Mouse (Mus musculus) embryonic facial prominence, embryonic 10.5 days (tissue): ENCODE data around the gene Strip1. TPM values are rescaled to one million over a fixed set of nuclear protein-coding genes. Genes with fewer than 3 reads are reported as not detected.

Experiments
- DNase-seq: peaks from one replicate; pipeline ENCODE4 v3.0.0-alpha.2; 2017; ENCODE audit warnings: low spot score
- H3K27ac ChIP-seq: fragments of 300-500 bp; sonication (generic); replicated peaks from 2 replicates; pipeline ENCODE4 v1.5.1; 2016; ENCODE audit warnings: mild to moderate bottlenecking
- H3K27me3 ChIP-seq: fragments of 300-500 bp; sonication (generic); replicated peaks from 2 replicates; pipeline ENCODE4 v1.6.1; 2016; ENCODE audit warnings: low read depth, mild to moderate bottlenecking; ENCODE audit not compliant: poor library complexity, severe bottlenecking
- H3K36me3 ChIP-seq: fragments of 300-500 bp; sonication (generic); replicated peaks from 2 replicates; pipeline ENCODE4 v1.6.1; 2016; ENCODE audit warnings: mild to moderate bottlenecking, moderate library complexity
- H3K4me1 ChIP-seq: fragments of 300-500 bp; sonication (generic); 2 replicates; pipeline ENCODE4 v1.6.1; 2016
- H3K4me3 ChIP-seq: fragments of 300-500 bp; sonication (generic); 2 replicates; pipeline ENCODE4 v1.5.1; 2016; ENCODE audit warnings: mild to moderate bottlenecking, moderate library complexity
- H3K9me3 ChIP-seq: fragments of 300-500 bp; sonication (generic); 2 replicates; pipeline ENCODE4 v1.6.1; 2016; ENCODE audit warnings: mild to moderate bottlenecking
- WGBS: fragments of 180-500 bp; shearing (Covaris S2); methylation state at CpG from one replicate; pipeline ENCODE4 v1.1.7; 2016; 5-methylcytosine and 5-hydroxymethylcytosine counted together
- polyA plus RNA-seq: library from polyadenylated mRNA; unstranded; fragments of >200 nt; fragmentation: Nextera tagmentation; extraction: Ambion mirVana; gene quantifications from 2 replicates; pipeline ENCODE4 v1.2.1, GENCODE M21; 2016

Strip1 gene
- polyA plus RNA-seq, 1 experiment from 2014 or later = 70.0 TPM

DNA sequence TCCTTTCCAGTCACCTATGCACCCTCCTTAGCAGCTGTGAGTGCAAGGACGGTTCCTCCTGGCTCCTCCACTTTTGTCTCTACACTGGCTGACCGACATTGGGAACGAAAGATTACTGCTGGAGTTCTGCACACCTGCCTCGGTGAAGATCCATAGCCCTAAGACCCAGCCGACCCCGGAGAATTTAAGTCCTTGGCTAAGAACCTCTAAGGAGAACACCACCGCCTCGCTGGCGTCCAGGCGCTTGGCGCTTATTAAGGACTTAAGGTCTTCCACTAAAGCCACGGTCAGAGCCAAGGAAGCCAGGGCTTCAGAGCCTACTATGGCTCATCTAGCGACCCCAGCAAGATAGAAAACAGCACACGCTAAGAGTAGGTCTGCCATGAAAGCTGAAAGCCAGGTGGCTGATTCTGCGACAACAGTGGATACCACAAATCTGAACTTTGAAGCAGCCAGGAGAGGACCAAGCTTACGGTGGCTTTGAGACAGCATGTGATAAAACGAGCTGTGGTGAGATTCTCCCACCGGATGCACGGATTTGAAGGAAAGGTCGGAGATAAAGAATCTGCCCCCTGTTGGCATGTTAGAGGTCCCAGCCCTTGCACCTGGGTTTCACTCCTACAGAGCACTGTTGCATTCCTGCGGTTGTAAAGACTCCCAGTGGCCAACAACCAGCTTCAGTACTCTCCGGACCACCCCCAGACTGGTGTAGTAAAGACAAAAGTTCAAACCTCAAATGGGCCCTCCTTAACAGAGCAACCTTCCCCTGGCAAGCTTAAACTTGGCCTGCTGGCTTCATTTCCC, 33.7 kb downstream of the Strip1 start:
- Histone ChIP-seq H3K36me3 (peaks cover 26% of the 10 kb centered on the region; the same call in 1 of the 2 replicates), H3K4me3 (peak overlapping the region; percentile 71), H3K27ac (peak overlapping the region; percentile 92), H3K4me1 (peaks cover 63% of the 10 kb centered on the region), H3K27me3 (peaks cover 99% of the 10 kb centered on the region), H3K9me3 (no peaks in the 10 kb centered on the region)
- 2% methylated on average over 22 of the region's 22 CpGs for WGBS
- peak; percentile 53 for DNase-seq

DNA sequence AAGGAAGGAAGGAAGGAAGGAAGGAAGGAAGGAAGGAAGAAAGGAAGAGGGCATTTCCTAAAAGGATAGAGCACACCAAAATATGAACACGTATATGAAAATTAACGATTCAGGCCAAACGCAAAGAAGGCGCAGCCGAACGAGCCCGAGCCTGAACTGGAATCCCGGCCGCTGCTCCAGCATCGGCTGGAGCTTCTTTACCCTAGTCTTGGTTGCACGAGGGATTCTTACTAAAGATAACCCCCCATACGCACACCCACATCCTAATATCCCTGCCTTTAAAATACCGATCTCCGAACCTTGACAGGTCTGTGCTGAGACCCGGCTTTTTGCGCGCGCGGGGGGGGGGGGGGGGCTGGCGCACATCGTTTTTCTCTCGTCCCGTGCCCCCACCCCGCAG, 34.4 kb downstream of the Strip1 start:
- Histone ChIP-seq H3K9me3 (no peaks in the 10 kb centered on the region), H3K27ac (peak overlapping the region; percentile 92), H3K36me3 (peaks cover 20% of the 10 kb centered on the region; the same call in 1 of the 2 replicates), H3K27me3 (peaks cover 100% of the 10 kb centered on the region), H3K4me3 (peak overlapping the region; percentile 71), H3K4me1 (peaks cover 63% of the 10 kb centered on the region)
- peak; percentile 39 for DNase-seq
- WGBS = 2% methylated on average over 24 of the region's 24 CpGs

DNA sequence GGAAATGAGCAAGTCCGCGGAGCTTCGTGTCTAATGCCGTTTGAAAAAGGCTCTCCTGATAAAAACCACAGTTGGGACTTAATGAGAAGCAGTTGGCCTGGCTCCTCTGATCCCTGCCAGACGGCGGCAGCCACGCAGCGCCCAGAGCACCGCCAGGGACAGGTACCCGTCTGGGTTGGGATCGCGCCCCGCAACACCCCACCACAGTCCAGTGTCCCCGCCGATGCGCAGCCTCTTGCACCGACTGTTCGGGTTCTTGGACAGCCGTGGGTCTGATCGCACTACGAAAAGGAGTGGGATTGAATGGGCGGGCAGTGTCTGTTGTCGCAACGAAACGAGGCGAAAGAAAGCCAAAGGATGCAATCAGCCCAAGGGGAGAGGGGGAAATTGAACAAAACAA, 34.9 kb downstream of the Strip1 start:
- peaks cover 100% of the 10 kb centered on the region for H3K27me3 ChIP-seq
- H3K27ac ChIP-seq = peak overlapping the region; percentile 92

DNA sequence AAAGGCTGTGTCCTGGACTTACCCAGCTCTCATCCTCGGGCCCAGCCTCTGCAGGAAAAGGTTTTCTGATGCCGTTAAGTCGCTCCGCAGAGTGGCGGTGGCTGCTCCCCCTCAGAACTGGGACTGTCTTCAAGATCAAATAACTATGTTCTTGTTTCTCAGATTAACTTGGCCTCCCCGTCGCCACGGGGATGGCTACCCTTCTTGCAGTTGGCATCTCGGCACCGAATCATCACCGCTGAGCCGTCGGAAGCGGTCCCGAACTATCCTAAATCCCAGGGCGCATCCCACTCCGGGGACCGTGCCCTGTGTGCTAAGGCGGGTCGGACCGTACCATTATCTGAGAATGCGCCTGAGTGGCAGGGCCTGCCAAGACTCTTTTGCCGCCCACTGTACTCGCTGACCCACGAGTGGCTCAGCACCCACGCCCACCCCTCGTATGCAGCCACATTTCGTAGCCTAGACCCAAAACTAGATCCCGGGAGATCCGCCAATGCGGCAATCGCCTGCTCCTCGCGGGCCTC, 35.5 kb downstream of the Strip1 start:
- under 1% methylated on average over 34 of the region's 34 CpGs for WGBS

More for the DNA sequence above, 34.9 kb downstream of the Strip1 start:
- peak; percentile 78 for DNase-seq
- peaks cover 63% of the 10 kb centered on the region for H3K4me1 ChIP-seq
- H3K9me3 ChIP-seq = no peaks in the 10 kb centered on the region
- under 1% methylated on average over 26 of the region's 26 CpGs for WGBS
- H3K36me3 ChIP-seq = peaks cover 20% of the 10 kb centered on the region; the same call in 1 of the 2 replicates
- peak overlapping the region; percentile 71 for H3K4me3 ChIP-seq

DNA sequence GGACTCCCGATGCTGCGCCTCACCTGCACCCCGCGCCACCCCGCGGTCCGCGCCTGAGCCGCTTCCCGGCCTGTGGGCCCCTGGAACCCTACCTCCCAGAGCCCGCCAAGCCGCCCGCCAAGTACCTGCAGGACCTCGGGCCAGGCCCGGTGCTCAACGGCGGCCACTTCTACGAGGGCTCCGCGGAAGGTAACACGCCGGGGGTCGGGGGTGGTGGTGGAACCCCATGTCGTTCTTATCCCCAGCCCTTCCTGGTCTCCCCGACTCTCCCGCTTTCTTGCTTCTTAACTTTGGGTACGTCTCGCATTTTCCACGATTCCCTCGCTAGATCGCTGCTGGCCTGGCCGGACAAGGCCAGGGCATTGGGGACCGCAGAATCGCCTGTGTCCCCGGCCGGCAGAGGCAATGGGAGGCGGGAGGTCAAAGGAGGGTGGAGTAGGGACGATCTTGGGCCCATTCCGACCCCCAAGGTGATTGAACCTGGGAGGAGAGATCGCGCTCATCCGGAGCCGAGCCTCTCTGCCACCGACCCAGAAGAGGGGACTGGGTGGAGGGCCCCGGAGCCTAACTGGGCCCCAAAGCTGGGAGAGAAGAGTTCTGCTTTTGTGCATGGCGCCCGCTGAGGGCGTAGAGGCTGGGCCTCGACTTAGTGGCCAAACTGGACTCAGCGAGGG, 36.1 kb downstream of the Strip1 start:
- H3K27ac ChIP-seq = peak overlapping the region; percentile 92
- peaks cover 98% of the 10 kb centered on the region for H3K27me3 ChIP-seq
- no peaks in the 10 kb centered on the region for H3K9me3 ChIP-seq
- peaks cover 61% of the 10 kb centered on the region for H3K4me1 ChIP-seq
- peak; percentile 74 for DNase-seq
- WGBS = under 1% methylated on average over 50 of the region's 50 CpGs
- peak overlapping the region; percentile 71 for H3K4me3 ChIP-seq
- H3K36me3 ChIP-seq = peaks cover 10% of the 10 kb centered on the region; the same call in 1 of the 2 replicates

More for the DNA sequence above, 35.5 kb downstream of the Strip1 start:
- Histone ChIP-seq H3K4me1 (peaks cover 63% of the 10 kb centered on the region), H3K27ac (peak overlapping the region; percentile 92), H3K36me3 (peaks cover 16% of the 10 kb centered on the region; the same call in 1 of the 2 replicates), H3K4me3 (peak overlapping the region; percentile 71), H3K27me3 (peaks cover 100% of the 10 kb centered on the region), H3K9me3 (no peaks in the 10 kb centered on the region)
- peak; percentile 69 for DNase-seq

DNA sequence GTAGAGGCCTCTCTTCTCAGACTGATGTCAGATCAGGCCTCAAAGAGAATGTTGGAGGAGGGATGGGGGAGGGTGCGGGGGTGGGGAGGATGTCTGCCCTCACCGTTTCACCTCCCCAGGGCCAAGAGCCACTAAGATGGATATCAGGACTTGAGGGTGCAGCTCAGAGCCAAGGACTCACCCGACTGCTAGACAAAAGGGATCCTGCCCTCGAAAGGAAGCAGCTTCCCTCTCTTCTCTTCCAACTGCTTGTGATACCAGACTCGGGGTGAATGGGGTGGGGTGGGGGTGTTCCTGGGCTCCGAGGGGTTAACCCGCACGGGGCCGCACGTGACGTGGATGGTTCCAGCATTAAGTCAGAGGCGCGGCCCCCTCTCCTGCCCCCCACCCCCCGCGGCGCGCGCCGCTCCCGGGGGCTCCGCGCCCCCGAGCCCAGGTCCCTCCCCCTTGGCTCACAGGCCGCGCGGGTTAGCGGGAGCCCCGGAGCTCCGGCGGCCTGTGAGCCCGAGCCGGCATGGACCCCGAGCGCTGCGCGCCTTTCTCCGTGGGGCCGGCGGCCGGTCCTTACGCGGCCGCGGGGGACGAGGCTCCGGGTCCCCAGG, 36.7 kb downstream of the Strip1 start, which contains the start of gene Alx3:
TSS of gene Alx3 (plus strand) at position 370 of the 602 bp plus-strand sequence.
- under 1% methylated on average over 46 of the region's 46 CpGs for WGBS
- no peak for DNase-seq
- peak within 1 kb of the TSS; percentile 92 for H3K27ac ChIP-seq

DNA sequence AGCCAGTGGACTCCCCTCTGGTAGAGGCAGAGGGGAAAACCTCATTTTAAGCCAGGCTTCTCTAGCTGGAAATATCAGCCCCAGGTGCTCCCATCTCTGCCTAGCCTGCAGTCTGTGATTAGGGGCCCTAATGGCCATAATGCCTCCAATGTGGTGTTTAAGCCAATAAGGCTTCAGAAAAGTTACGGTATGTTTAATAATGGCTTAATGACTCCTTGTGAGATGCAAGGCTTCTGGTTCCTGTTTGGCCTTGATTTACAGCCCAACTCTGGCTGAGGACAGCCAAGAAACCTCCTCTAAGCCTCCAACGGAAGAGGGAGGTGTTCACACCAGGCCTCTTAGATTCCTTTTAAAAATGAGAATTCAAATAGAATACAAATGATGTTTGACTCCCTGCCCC, 37.9 kb downstream of the Strip1 start:
- Histone ChIP-seq H3K9me3 (no peaks in the 10 kb centered on the region), H3K27me3 (peaks cover 98% of the 10 kb centered on the region), H3K27ac (no peak overlapping the region), H3K36me3 (no peaks in the 10 kb centered on the region), H3K4me3 (peak overlapping the region; percentile 71; the same call in 1 of the 2 replicates), H3K4me1 (peaks cover 50% of the 10 kb centered on the region)
- WGBS = 34% methylated on average over 2 of the region's 2 CpGs
- DNase-seq = peak; percentile 15

More for the DNA sequence above, 36.7 kb downstream of the Strip1 start, which contains the start of gene Alx3:
- peak within 1 kb of the TSS; percentile 71 for H3K4me3 ChIP-seq
- peaks cover 98% of the 10 kb centered on the region for H3K27me3 ChIP-seq
- peaks cover 57% of the 10 kb centered on the region for H3K4me1 ChIP-seq
- H3K9me3 ChIP-seq = no peaks in the 10 kb centered on the region
- H3K36me3 ChIP-seq = peaks cover 6% of the 10 kb centered on the region; the same call in 1 of the 2 replicates

DNA sequence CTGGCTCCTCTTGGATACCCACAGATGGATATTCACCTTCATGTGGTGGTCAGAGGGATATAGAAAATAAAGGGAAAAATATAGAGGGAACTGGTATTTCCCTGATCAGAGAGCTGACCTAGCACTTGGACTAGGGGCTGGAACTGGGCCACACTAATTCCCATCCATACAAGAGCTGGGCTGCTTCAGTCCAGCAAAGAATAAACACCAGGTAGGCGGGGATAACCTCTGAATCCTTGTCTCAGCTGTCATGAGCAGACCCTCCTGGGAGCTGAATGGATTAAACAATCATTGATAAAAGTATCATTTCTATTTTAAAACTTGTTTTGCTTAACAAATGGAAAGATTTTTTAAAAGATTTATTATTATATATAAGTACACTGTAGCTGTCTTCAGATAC, 39.9 kb downstream of the Strip1 start:
- H3K27me3 ChIP-seq = peaks cover 98% of the 10 kb centered on the region
- DNase-seq = no peak
- peaks cover 38% of the 10 kb centered on the region for H3K4me1 ChIP-seq

DNA sequence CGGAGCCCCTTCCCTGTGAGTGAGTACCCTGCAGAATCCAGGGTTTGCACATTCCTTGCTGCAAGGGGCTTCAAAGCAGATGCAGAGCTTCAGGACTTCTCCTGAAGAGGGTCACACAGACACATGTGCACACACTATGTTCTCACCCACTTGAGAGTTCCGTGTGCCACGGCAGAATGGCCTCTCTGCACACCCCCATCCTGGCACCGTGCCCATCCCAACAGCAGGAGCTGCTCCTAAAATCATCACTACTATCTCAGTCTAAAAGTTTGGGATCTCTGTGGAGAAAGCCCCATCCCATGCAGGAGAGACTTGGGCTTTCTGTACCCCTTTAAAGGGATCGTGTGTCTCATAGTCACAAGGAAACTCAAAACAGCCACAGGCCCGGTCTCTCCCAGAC, 45.0 kb downstream of the Strip1 start:
- no peak for DNase-seq
- H3K9me3 ChIP-seq = no peaks in the 10 kb centered on the region
- 73% methylated on average over 6 of the region's 6 CpGs for WGBS
- no peak overlapping the region for H3K4me3 ChIP-seq
- H3K4me1 ChIP-seq = peaks cover 51% of the 10 kb centered on the region
- H3K36me3 ChIP-seq = no peaks in the 10 kb centered on the region
- H3K27me3 ChIP-seq = peaks cover 98% of the 10 kb centered on the region
- H3K27ac ChIP-seq = no peak overlapping the region; the same call in 1 of the 2 replicates

More for the DNA sequence above, 39.9 kb downstream of the Strip1 start:
- Histone ChIP-seq H3K36me3 (no peaks in the 10 kb centered on the region), H3K4me3 (no peak overlapping the region), H3K27ac (no peak overlapping the region), H3K9me3 (no peaks in the 10 kb centered on the region)
- 52% methylated on average over 1 of the region's 1 CpGs for WGBS

DNA sequence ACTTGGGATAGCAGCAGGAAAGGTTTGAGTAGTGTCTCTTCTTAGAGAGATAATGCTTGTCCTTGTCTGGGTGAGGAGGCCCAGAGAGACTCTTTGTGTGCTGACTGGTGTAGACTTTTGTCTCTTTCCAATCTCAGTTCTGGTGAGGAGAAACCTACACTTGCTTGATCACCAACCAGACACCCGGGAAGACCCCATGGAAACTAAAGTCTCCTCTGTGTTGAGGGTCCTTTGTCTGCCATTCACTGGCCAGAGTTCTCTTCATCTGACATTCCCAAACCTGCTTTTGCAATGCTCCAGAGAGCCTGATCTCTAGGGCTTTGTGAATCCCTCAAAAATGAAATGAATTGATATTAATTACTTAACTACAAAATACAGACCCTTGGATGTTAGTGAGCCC, 47.6 kb downstream of the Strip1 start:
- no peak for DNase-seq
- H3K36me3 ChIP-seq = no peaks in the 10 kb centered on the region
- peaks cover 99% of the 10 kb centered on the region for H3K27me3 ChIP-seq
- no peaks in the 10 kb centered on the region for H3K9me3 ChIP-seq
- peaks cover 69% of the 10 kb centered on the region for H3K4me1 ChIP-seq
- peak overlapping the region; percentile 58; the same call in 1 of the 2 replicates for H3K4me3 ChIP-seq
- WGBS = 6% methylated on average over 1 of the region's 1 CpGs
- peak overlapping the region; percentile 89 for H3K27ac ChIP-seq

DNA sequence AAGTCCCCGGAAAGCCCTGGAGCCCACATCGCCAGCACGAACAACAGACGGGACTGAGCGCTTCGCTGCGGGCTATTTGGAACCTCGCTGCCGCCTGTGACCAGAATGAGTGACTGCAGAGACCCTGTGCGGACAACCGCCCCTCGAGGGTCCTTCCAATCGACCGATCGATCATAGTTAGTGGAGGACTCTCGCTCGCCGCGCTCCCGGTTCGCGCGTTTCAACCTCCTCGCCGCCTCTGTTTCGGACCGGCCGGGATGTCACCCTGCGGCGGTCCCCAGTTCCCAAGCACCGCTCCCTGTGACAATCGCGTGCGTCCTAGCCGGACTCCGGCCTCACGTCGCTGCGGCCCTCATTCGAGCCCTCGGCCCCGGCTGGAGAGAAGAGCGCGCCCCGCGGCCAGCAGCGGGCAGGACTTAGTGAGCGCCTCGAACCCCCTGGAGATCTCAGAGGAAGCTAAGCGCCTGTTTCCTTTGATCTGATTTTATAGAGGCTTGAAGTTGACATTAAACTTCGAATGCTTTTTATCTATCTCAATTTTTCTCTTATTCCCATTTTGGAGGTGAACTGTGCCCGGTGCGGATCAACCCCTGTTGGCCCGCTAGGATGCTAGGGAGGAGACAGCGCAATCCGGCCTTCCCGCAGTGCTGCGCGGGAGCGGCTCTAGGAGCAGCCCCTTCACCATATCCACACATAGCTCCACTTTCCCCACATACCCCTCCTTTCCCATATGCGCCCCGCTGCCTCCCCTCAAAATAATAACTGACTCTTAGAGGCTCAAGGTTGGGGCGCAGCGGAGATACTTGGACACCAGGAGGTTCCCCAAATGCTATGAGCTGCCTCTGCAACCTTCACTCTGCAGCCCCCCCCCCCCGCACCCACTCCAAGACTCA, 48.4 kb downstream of the Strip1 start:
- Histone ChIP-seq H3K27me3 (peaks cover 99% of the 10 kb centered on the region), H3K9me3 (no peaks in the 10 kb centered on the region), H3K4me3 (peak overlapping the region; percentile 58), H3K4me1 (peaks cover 77% of the 10 kb centered on the region), H3K27ac (peak overlapping the region; percentile 89), H3K36me3 (no peaks in the 10 kb centered on the region)
- peak; percentile 66 for DNase-seq
- under 1% methylated on average over 65 of the region's 65 CpGs for WGBS
